Mouse (Mus musculus) ES-Bruce4 (cell line): Measurements from ENCODE around the gene Cryzl1. TPM values are rescaled to one million over a fixed set of nuclear protein-coding genes. Genes with fewer than 3 reads are reported as not detected.

ENCODE experiments used
- H3K27ac ChIP-seq: 2 replicates; pipeline ENCODE4 v1.5.1; 2012; ENCODE audit warnings: low read length, inconsistent platforms; ENCODE audit not compliant: insufficient read depth
- H3K27me3 ChIP-seq: 2 replicates; pipeline ENCODE4 v1.6.1; 2012; ENCODE audit warnings: mild to moderate bottlenecking, low read length, inconsistent platforms; ENCODE audit not compliant: control insufficient read depth, poor library complexity, insufficient read depth, severe bottlenecking
- H3K36me3 ChIP-seq: 2 replicates; pipeline ENCODE4 v1.6.1; 2012; ENCODE audit warnings: inconsistent platforms, mild to moderate bottlenecking, low read length, moderate library complexity; ENCODE audit not compliant: control insufficient read depth, poor library complexity, insufficient read depth, severe bottlenecking
- H3K4me1 ChIP-seq: one replicate; pipeline ENCODE4 v1.8.1; 2011; ENCODE audit warnings: low read length; ENCODE audit not compliant: control insufficient read depth, insufficient read depth
- H3K4me3 ChIP-seq: 2 replicates; pipeline ENCODE4 v1.5.1; 2011; ENCODE audit warnings: low read depth, mild to moderate bottlenecking, low read length
- H3K9ac ChIP-seq: 2 replicates; pipeline ENCODE4 v1.6.1; 2012; ENCODE audit warnings: low read depth, mild to moderate bottlenecking, inconsistent platforms; ENCODE audit not compliant: poor library complexity, severe bottlenecking
- H3K9me3 ChIP-seq: replicated peaks from 2 replicates; pipeline ENCODE4 v1.6.1; 2012; ENCODE audit warnings: mild to moderate bottlenecking, low read length, inconsistent platforms; ENCODE audit not compliant: control insufficient read depth, poor library complexity, insufficient read depth, severe bottlenecking
- CTCF ChIP-seq: IDR thresholded peaks from one replicate; pipeline ENCODE4 v1.8.1; 2011; ENCODE audit warnings: low read depth, low read length
- EP300 ChIP-seq: IDR thresholded peaks from 2 replicates; pipeline ENCODE4 v1.6.1; 2011; ENCODE audit warnings: low read depth, low read length; ENCODE audit not compliant: insufficient read depth
- POLR2A ChIP-seq: IDR thresholded peaks from one replicate; pipeline ENCODE4 v1.8.1; 2011; ENCODE audit warnings: low read length; ENCODE audit not compliant: insufficient read depth
- polyA plus RNA-seq: library from polyadenylated mRNA; stranded (reverse); fragments of >200 nt; gene quantifications from 2 replicates; pipeline ENCODE4 v1.2.4, GENCODE M21; 2011; ENCODE audit warnings: low read depth; ENCODE audit not compliant: missing spikeins, insufficient read depth, insufficient read length

Gene Cryzl1
- polyA plus RNA-seq, 1 experiment: 60.0 TPM

GRCm38 (mm10) chr16:91688619-91689334 lies 40.0 kb downstream of the Cryzl1 start, which contains the start of gene Donson:
Gene Donson, minus strand, starts transcription at chr16:91688770.
- Histone ChIP-seq H3K9me3 (no peaks in the 10 kb centered on the region), H3K36me3 (peaks cover 6% of the 10 kb centered on the region; the same call in 1 of the 2 replicates), H3K9ac (peak within 1 kb of the TSS; percentile 85), H3K27me3 (no peaks in the 10 kb centered on the region), H3K4me1 (peaks cover 2% of the 10 kb centered on the region), H3K4me3 (peak within 1 kb of the TSS; percentile 79), H3K27ac (peak within 1 kb of the TSS; percentile 27)
- no peak for TF ChIP-seq EP300
- TF ChIP-seq POLR2A: peak; percentile 80

- H3K27ac ChIP-seq: no peak overlapping the region
- peaks cover 2% of the 10 kb centered on the region for H3K4me1 ChIP-seq
- H3K9ac ChIP-seq: peak overlapping the region; percentile 85
- TF ChIP-seq POLR2A: no peak
- TF ChIP-seq CTCF: no peak
- TF ChIP-seq EP300: no peak
- peak overlapping the region; percentile 67 for H3K4me3 ChIP-seq
- no peaks in the 10 kb centered on the region for H3K9me3 ChIP-seq
- peaks cover 8% of the 10 kb centered on the region; the same call in 1 of the 2 replicates for H3K36me3 ChIP-seq
- H3K27me3 ChIP-seq: no peaks in the 10 kb centered on the region
Observed at GRCm38 (mm10) chr16:91688023-91688618, 40.7 kb downstream of the Cryzl1 start.

- H3K9me3 ChIP-seq: no peaks in the 10 kb centered on the region
- H3K4me1 ChIP-seq: peaks cover 2% of the 10 kb centered on the region
- no peak overlapping the region for H3K27ac ChIP-seq
- no peaks in the 10 kb centered on the region for H3K27me3 ChIP-seq
- TF ChIP-seq EP300 (no peak), CTCF (no peak), POLR2A (no peak)
- H3K4me3 ChIP-seq: no peak overlapping the region
- peaks cover 22% of the 10 kb centered on the region for H3K36me3 ChIP-seq
- no peak overlapping the region for H3K9ac ChIP-seq
Observed at GRCm38 (mm10) chr16:91686369-91686768, 42.4 kb downstream of the Cryzl1 start.

- Histone ChIP-seq H3K27ac (no peak overlapping the region), H3K4me3 (no peak overlapping the region), H3K9me3 (no peaks in the 10 kb centered on the region), H3K36me3 (peaks cover 26% of the 10 kb centered on the region), H3K27me3 (no peaks in the 10 kb centered on the region), H3K9ac (no peak overlapping the region), H3K4me1 (peaks cover 2% of the 10 kb centered on the region)
- TF ChIP-seq EP300: no peak
- TF ChIP-seq CTCF: no peak
- no peak for TF ChIP-seq POLR2A
Observed at GRCm38 (mm10) chr16:91685526-91685925, 43.2 kb downstream of the Cryzl1 start.

- Histone ChIP-seq H3K36me3 (peaks cover 61% of the 10 kb centered on the region), H3K9me3 (no peaks in the 10 kb centered on the region), H3K27me3 (no peaks in the 10 kb centered on the region), H3K4me1 (no peaks in the 10 kb centered on the region), H3K27ac (no peak overlapping the region), H3K4me3 (no peak overlapping the region), H3K9ac (no peak overlapping the region)
- TF ChIP-seq CTCF: no peak
- no peak for TF ChIP-seq POLR2A
- no peak for TF ChIP-seq EP300
Observed at GRCm38 (mm10) chr16:91680656-91681055, 48.1 kb downstream of the Cryzl1 start.

GRCm38 (mm10) chr16:91678147-91678911 lies 50.4 kb downstream of the Cryzl1 start:
- H3K9ac ChIP-seq: no peak overlapping the region
- H3K27me3 ChIP-seq: no peaks in the 10 kb centered on the region
- no peak overlapping the region for H3K4me3 ChIP-seq
- H3K36me3 ChIP-seq: peaks cover 73% of the 10 kb centered on the region
- H3K4me1 ChIP-seq: no peaks in the 10 kb centered on the region
- TF ChIP-seq EP300 (no peak), CTCF (no peak), POLR2A (no peak)
- H3K9me3 ChIP-seq: no peaks in the 10 kb centered on the region
- no peak overlapping the region for H3K27ac ChIP-seq
